In genomic region chr5:74870615-74871014, GRCm38 (mm10) we compare ENCODE assay signal across 25 mouse cellular contexts.
DNase-seq lines count a peak whose midpoint lies in the region; ATAC-seq and TF ChIP-seq lines count a peak whose summit lies in the region.
"Had no signal": no experiment of that assay in that cellular context is flagged by ENCODE, and none has a peak within 500 bp of the region (broad histone marks: within the 10 kb centered on the region; RNA-seq: fewer than 3 reads in every experiment).

No protein-coding gene starts in this region.

- no peak overlapping the region for H3K4me2 ChIP-seq in forebrain, embryonic 11.5 days (ENCODE audit: low read depth, low read length, severe bottlenecking)
- no peak overlapping the region for H3K4me2 ChIP-seq in forebrain, embryonic 13.5 days
- no peak overlapping the region for H3K4me2 ChIP-seq in CH12.LX (ENCODE audit: insufficient read depth, low read depth, poor library complexity, severe bottlenecking)
- H3K4me2 ChIP-seq: embryonic facial prominence, embryonic 12.5 days; embryonic facial prominence, embryonic 15.5 days; forebrain, embryonic 12.5 days; heart, embryonic 13.5 days; hindbrain, embryonic 14.5 days had no signal

- 82% methylated on average over 12 of the region's 12 CpGs for WGBS in forebrain, embryonic 11.5 days
- 78% methylated on average over 12 of the region's 12 CpGs for WGBS in forebrain, embryonic 13.5 days

- no peaks in the 10 kb centered on the region for H3K27me3 ChIP-seq in forebrain, embryonic 11.5 days (ENCODE audit: control insufficient read depth, insufficient read depth, low read length)
- H3K27me3 ChIP-seq in forebrain, embryonic 13.5 days, result no peaks in the 10 kb centered on the region
- H3K27me3 ChIP-seq in CH12.LX (replicated peaks), result no peaks in the 10 kb centered on the region
- H3K27me3 ChIP-seq: embryonic facial prominence, embryonic 12.5 days; embryonic facial prominence, embryonic 15.5 days; forebrain, embryonic 12.5 days; Patski had no signal

- no peak for TF ChIP-seq CTCF in CH12.LX (conservative IDR thresholded peaks at IDR 0.05 in 1 of 2, IDR thresholded peaks at IDR 0.05 in 1 of 2; ENCODE audit: low read depth in 2 of 2, low read length in 2 of 2)

- no peaks in the 10 kb centered on the region for H3K79me2 ChIP-seq in CH12.LX (replicated peaks; ENCODE audit: control insufficient read depth, extremely low read depth, insufficient read depth, poor library complexity, severe bottlenecking)

- H3K27ac ChIP-seq in forebrain, embryonic 11.5 days (ENCODE audit: low read depth, low read length), result no peak overlapping the region
- H3K27ac ChIP-seq in forebrain, embryonic 13.5 days, result no peak overlapping the region
- H3K27ac ChIP-seq in CH12.LX (ENCODE audit: insufficient read depth, low read depth), result no peak overlapping the region
- H3K27ac ChIP-seq: embryonic facial prominence, embryonic 12.5 days; embryonic facial prominence, embryonic 15.5 days; forebrain, embryonic 12.5 days; heart, embryonic 13.5 days; hindbrain, embryonic 14.5 days; hindbrain, postnatal 0 days had no signal

- H3K9ac ChIP-seq in forebrain, embryonic 11.5 days (ENCODE audit: low read length), result no peak overlapping the region
- no peak overlapping the region for H3K9ac ChIP-seq in forebrain, embryonic 13.5 days
- no peak overlapping the region for H3K9ac ChIP-seq in CH12.LX (ENCODE audit: insufficient read depth, low read depth)
- H3K9ac ChIP-seq: embryonic facial prominence, embryonic 12.5 days; embryonic facial prominence, embryonic 15.5 days; forebrain, embryonic 12.5 days; heart, embryonic 13.5 days; hindbrain, embryonic 14.5 days had no signal

- in situ Hi-C loops in CH12.LX (cut with MboI; ENCODE audit: low pct_ligation_motif_present, low pct_unique_long_range_greater_than_20kb, low sequenced_read_pairs), result no loop called here

- 0 out of 2 replicates have a peak, but pooled peaks cover 2% of the 10 kb centered on the region for H3K4me1 ChIP-seq in forebrain, embryonic 11.5 days (replicated peaks; ENCODE audit: control insufficient read depth, insufficient read depth, low read length)
- no peaks in the 10 kb centered on the region for H3K4me1 ChIP-seq in forebrain, embryonic 13.5 days
- no peaks in the 10 kb centered on the region for H3K4me1 ChIP-seq in CH12.LX (ENCODE audit: control insufficient read depth in 1 of 2, insufficient read depth in 2 of 2)
- H3K4me1 ChIP-seq: embryonic facial prominence, embryonic 15.5 days; forebrain, embryonic 12.5 days had no signal

- no peaks in the 10 kb centered on the region for H3K36me3 ChIP-seq in forebrain, embryonic 11.5 days (ENCODE audit: control insufficient read depth, insufficient read depth, low read length)
- no peaks in the 10 kb centered on the region for H3K36me3 ChIP-seq in forebrain, embryonic 13.5 days (ENCODE audit: poor library complexity, severe bottlenecking)
- H3K36me3 ChIP-seq in CH12.LX (replicated peaks in 1 of 2; ENCODE audit: control insufficient read depth in 1 of 2, insufficient read depth in 1 of 2, low read length in 1 of 2), result no peaks in the 10 kb centered on the region
- H3K36me3 ChIP-seq: embryonic facial prominence, embryonic 12.5 days; embryonic facial prominence, embryonic 15.5 days; forebrain, embryonic 12.5 days; G1E; heart, embryonic 13.5 days had no signal

- no peak overlapping the region for H3K4me3 ChIP-seq in forebrain, embryonic 11.5 days (ENCODE audit: low read depth, low read length)
- no peak overlapping the region for H3K4me3 ChIP-seq in forebrain, embryonic 13.5 days
- no peak overlapping the region for H3K4me3 ChIP-seq in CH12.LX (replicated peaks in 1 of 3; ENCODE audit: low read depth in 2 of 3, low read length in 2 of 3, poor library complexity in 1 of 3)
- H3K4me3 ChIP-seq: embryonic facial prominence, embryonic 12.5 days; embryonic facial prominence, embryonic 15.5 days; forebrain, embryonic 12.5 days; heart, embryonic 13.5 days had no signal

- TF ChIP-seq POLR2A in CH12.LX (IDR thresholded peaks at IDR 0.05; ENCODE audit: low read depth, low read length), result no peak

- no peaks in the 10 kb centered on the region for H3K9me3 ChIP-seq in forebrain, embryonic 11.5 days (ENCODE audit: control insufficient read depth, low read length)
- H3K9me3 ChIP-seq in forebrain, embryonic 13.5 days (replicated peaks), result no peaks in the 10 kb centered on the region
- H3K9me3 ChIP-seq in CH12.LX (replicated peaks; ENCODE audit: low read length), result no peaks in the 10 kb centered on the region
- H3K9me3 ChIP-seq: embryonic facial prominence, embryonic 12.5 days; embryonic facial prominence, embryonic 15.5 days; forebrain, embryonic 12.5 days; G1E; heart, embryonic 13.5 days had no signal

- dilution Hi-C loops in CH12.LX (cut with MboI; ENCODE audit: extremely low pct_ligation_motif_present, extremely low pct_unique_long_range_greater_than_20kb, low sequenced_read_pairs), result no loop called here

- DNase-seq in forebrain, embryonic 11.5 days (ENCODE audit: low spot score), result peak; percentile 42
- DNase-seq in CH12.LX (ENCODE audit: extremely low read depth), result no peak
- peak; percentile 54 for DNase-seq in lung, postnatal 14 days
- DNase-seq in adrenal gland, adult 18-20 months (ENCODE audit: low spot score in 2 of 2), result no peak
- DNase-seq in layer of hippocampus, adult 8-10 months (ENCODE audit: low spot score in 2 of 2), result no peak
- DNase-seq: adrenal gland, adult 2 months; adrenal gland, postnatal 14 days; cerebellum, adult 11 months; cerebellum, adult 2 months; cerebellum, adult 9-11 months; cerebellum, postnatal 25 days; gastrocnemius, postnatal 25 days; heart, postnatal 14 days; heart, postnatal 4 days had no signal

- TF ChIP-seq RAD21 in CH12.LX (IDR thresholded peaks at IDR 0.05; ENCODE audit: low read depth, low read length), result no peak

- no peak for TF ChIP-seq EP300 in CH12.LX (IDR thresholded peaks at IDR 0.05; ENCODE audit: low read length)

- no peak for ATAC-seq in forebrain, embryonic 11.5 days (replicated peaks; ENCODE audit: low FRiP score)
- ATAC-seq in forebrain, embryonic 13.5 days, result no peak
- ATAC-seq: forebrain, embryonic 16.5 days; hindbrain, postnatal 0 days; inflammation-experienced regulatory T-cells, adult 6 months; Patski had no signal

TF ChIP-seq in CH12.LX, 34 proteins besides CTCF, POLR2A, EP300 and RAD21:
- TF ChIP-seq TBP (conservative IDR thresholded peaks at IDR 0.05; ENCODE audit: low read depth, low read length), result no peak
- TF ChIP-seq RCOR1 (conservative IDR thresholded peaks at IDR 0.05; ENCODE audit: low read depth, low read length), result no peak
- TF ChIP-seq BHLHE40 (IDR thresholded peaks at IDR 0.05; ENCODE audit: low read depth, low read length), result 0 out of 2 replicates have a peak, but pooled peaks have one; percentile 10
- no peak for TF ChIP-seq USF2 (conservative IDR thresholded peaks at IDR 0.05; ENCODE audit: low read depth, low read length)

Comparison
In these comparisons a context has a peak if more than half of its experiments do, and no peak if none do; other contexts are left out.
1. DNase-seq: peak in forebrain, embryonic 11.5 days (single experiment) and lung, postnatal 14 days (single experiment); none in CH12.LX (single experiment), adrenal gland, adult 18-20 months (0 of 2) and layer of hippocampus, adult 8-10 months (0 of 2).